Mouse (Mus musculus) retina, embryonic 14.5 days (tissue): ENCODE results near the gene Sprn.
A peak's percentile ranks its signal among the peaks of the same experiment; 100 is the strongest.
"Not testable (repeated sequence)": the region's sequence is repeated elsewhere in the genome, so short reads cannot be mapped to it uniquely, and the experiment has no call there.

Experiments used
- DNase-seq: peaks from one replicate; pipeline ENCODE4 v3.0.0-alpha.2; 2015; ENCODE audit warnings: low spot score

Gene Sprn

GRCm38 (mm10) chr7:140144550-140144949 lies 10.1 kb downstream of the Sprn start:
- DNase-seq, result no peak

GRCm38 (mm10) chr7:140141350-140141749 lies 13.3 kb downstream of the Sprn start:
- DNase-seq, result peak; percentile 80

- DNase-seq, result no peak
These were observed 16.7 kb downstream of the Sprn start for GRCm38 (mm10) chr7:140138021-140138310.

- DNase-seq, result peak; percentile 93
These were observed 17.3 kb downstream of the Sprn start, which contains the start of gene Mtg1 for GRCm38 (mm10) chr7:140137135-140138020. Mtg1 (plus strand) TSS chr7:140137564.

GRCm38 (mm10) chr7:140135106-140135770 lies 19.4 kb downstream of the Sprn start:
- DNase-seq, result no peak

- not testable (repeated sequence) for DNase-seq
These were observed 20.6 kb downstream of the Sprn start for GRCm38 (mm10) chr7:140134033-140134432.

GRCm38 (mm10) chr7:140132184-140132583 lies 22.5 kb downstream of the Sprn start:
- DNase-seq, result not testable (repeated sequence)

GRCm38 (mm10) chr7:140127911-140128310 lies 26.8 kb downstream of the Sprn start:
- no peak for DNase-seq

- DNase-seq, result no peak
These were observed 27.7 kb downstream of the Sprn start for GRCm38 (mm10) chr7:140126934-140127333.

- DNase-seq, result no peak
These were observed 28.7 kb downstream of the Sprn start for GRCm38 (mm10) chr7:140126022-140126350.

GRCm38 (mm10) chr7:140125278-140126021 lies 29.2 kb downstream of the Sprn start:
- DNase-seq, result peak; percentile 88

GRCm38 (mm10) chr7:140124382-140124781 lies 30.3 kb downstream of the Sprn start:
- no peak for DNase-seq

- no peak for DNase-seq
These were observed 31.9 kb downstream of the Sprn start for GRCm38 (mm10) chr7:140122765-140123164.

- DNase-seq, result no peak
These were observed 33.3 kb downstream of the Sprn start for GRCm38 (mm10) chr7:140121338-140121910.

- DNase-seq, result no peak
These were observed 34.2 kb downstream of the Sprn start for GRCm38 (mm10) chr7:140120484-140120883.

GRCm38 (mm10) chr7:140116329-140117054 lies 38.2 kb downstream of the Sprn start, which contains the start of gene Echs1:
Echs1 (minus strand) TSS chr7:140116476.
- DNase-seq, result peak; percentile 85

GRCm38 (mm10) chr7:140115583-140116328 lies 38.9 kb downstream of the Sprn start, which contains the start of gene Paox:
Paox (plus strand) TSS chr7:140115799.
- DNase-seq, result peak; percentile 71

- DNase-seq, result no peak
These were observed 42.7 kb downstream of the Sprn start for GRCm38 (mm10) chr7:140111943-140112342.

GRCm38 (mm10) chr7:140104009-140104408 lies 50.7 kb downstream of the Sprn start:
- DNase-seq, result no peak

- peak; percentile 82 for DNase-seq
These were observed 52.5 kb downstream of the Sprn start, which contains the start of gene Fuom for GRCm38 (mm10) chr7:140101993-140102860. Fuom (minus strand) TSS chr7:140102441.
